In the genomic region with DNA sequence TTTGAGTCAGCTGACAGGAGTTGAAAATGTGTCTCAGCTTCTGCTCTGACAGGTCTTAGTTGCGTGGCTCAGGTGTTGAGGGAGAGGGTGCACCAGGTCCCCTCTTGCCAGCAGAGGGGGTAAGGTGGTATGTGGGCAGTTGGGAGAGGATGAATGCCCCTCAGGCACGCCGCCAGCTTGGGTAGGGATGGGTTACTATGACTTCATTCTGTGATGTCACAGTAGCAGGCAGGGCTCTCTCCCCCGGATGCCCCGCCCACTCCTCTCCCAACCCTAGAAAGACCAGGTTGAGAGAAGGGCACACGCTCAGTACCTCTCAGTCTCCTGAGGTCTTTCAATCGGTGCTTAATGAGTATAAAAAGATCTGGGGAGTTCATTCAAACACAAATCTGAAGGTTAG, we compare ENCODE assay signal across 13 mouse cellular contexts. TPM values are rescaled to one million over a fixed set of nuclear protein-coding genes. Genes with fewer than 3 reads are reported as not detected.
DNase-seq lines count a peak whose midpoint lies in the region; ATAC-seq and TF ChIP-seq lines count a peak whose summit lies in the region.
"Had no signal": no experiment of that assay in that cellular context is flagged by ENCODE, and none has a peak within 500 bp of the region (broad histone marks: within the 10 kb centered on the region; RNA-seq: fewer than 3 reads in every experiment).

A gene (minus strand): TSS at position 199 of the 400 bp plus-strand sequence.

- H3K36me3 ChIP-seq in hindbrain, postnatal 0 days (ENCODE audit: insufficient read depth, low read length), result no peaks in the 10 kb centered on the region
- no peaks in the 10 kb centered on the region for H3K36me3 ChIP-seq in hindbrain, embryonic 14.5 days (replicated peaks; ENCODE audit: control insufficient read depth, insufficient read depth)
- no peaks in the 10 kb centered on the region for H3K36me3 ChIP-seq in embryonic facial prominence, embryonic 15.5 days
- H3K36me3 ChIP-seq: limb, embryonic 15.5 days had no signal

- H3K4me3 ChIP-seq in hindbrain, postnatal 0 days (ENCODE audit: low read length), result no peak within 1 kb of the TSS
- H3K4me3 ChIP-seq in hindbrain, embryonic 14.5 days (replicated peaks; ENCODE audit: low read length), result no peak within 1 kb of the TSS
- no peak within 1 kb of the TSS for H3K4me3 ChIP-seq in embryonic facial prominence, embryonic 15.5 days (replicated peaks)

- H3K27ac ChIP-seq in hindbrain, postnatal 0 days, result no peak within 1 kb of the TSS
- no peak within 1 kb of the TSS for H3K27ac ChIP-seq in hindbrain, embryonic 14.5 days
- 0 out of 2 replicates have a peak within 1 kb of the TSS, but pooled peaks have one; percentile 86 for H3K27ac ChIP-seq in embryonic facial prominence, embryonic 15.5 days (replicated peaks)

- no peak within 1 kb of the TSS for H3K4me2 ChIP-seq in hindbrain, postnatal 0 days (ENCODE audit: low read depth, low read length)
- H3K4me2 ChIP-seq in hindbrain, embryonic 14.5 days (replicated peaks), result no peak within 1 kb of the TSS
- no peak within 1 kb of the TSS for H3K4me2 ChIP-seq in embryonic facial prominence, embryonic 15.5 days (replicated peaks)

- no peaks in the 10 kb centered on the region for H3K9me3 ChIP-seq in hindbrain, postnatal 0 days (ENCODE audit: low read length)
- no peaks in the 10 kb centered on the region for H3K9me3 ChIP-seq in hindbrain, embryonic 14.5 days (ENCODE audit: control insufficient read depth, low read length)
- H3K9me3 ChIP-seq in embryonic facial prominence, embryonic 15.5 days (replicated peaks), result no peaks in the 10 kb centered on the region
- H3K9me3 ChIP-seq: limb, embryonic 15.5 days had no signal

- H3K4me1 ChIP-seq in hindbrain, postnatal 0 days (ENCODE audit: insufficient read depth, low read length), result peaks cover 14% of the 10 kb centered on the region; the same call in 1 of the 2 replicates
- peaks cover 20% of the 10 kb centered on the region for H3K4me1 ChIP-seq in hindbrain, embryonic 14.5 days (replicated peaks; ENCODE audit: control insufficient read depth, insufficient read depth, low read length)
- H3K4me1 ChIP-seq in embryonic facial prominence, embryonic 15.5 days, result peaks cover 35% of the 10 kb centered on the region

- 83% methylated on average over 7 of the region's 7 CpGs for WGBS in hindbrain, postnatal 0 days
- 82% methylated on average over 7 of the region's 7 CpGs for WGBS in hindbrain, embryonic 14.5 days
- WGBS in embryonic facial prominence, embryonic 15.5 days, result 81% methylated on average over 7 of the region's 7 CpGs

- no peak within 1 kb of the TSS for H3K9ac ChIP-seq in hindbrain, postnatal 0 days (replicated peaks; ENCODE audit: low read length)
- H3K9ac ChIP-seq in hindbrain, embryonic 14.5 days, result no peak within 1 kb of the TSS
- H3K9ac ChIP-seq in embryonic facial prominence, embryonic 15.5 days, result no peak within 1 kb of the TSS
- H3K9ac ChIP-seq: limb, embryonic 15.5 days had no signal

- DNase-seq in hindbrain, postnatal 0 days (ENCODE audit: low spot score), result no peak
- no peak for DNase-seq in hindbrain, embryonic 14.5 days (ENCODE audit: low spot score)
- DNase-seq in retina, postnatal 1 day, result peak; percentile 21
- DNase-seq in retina, embryonic 14.5 days (ENCODE audit: low spot score), result no peak
- DNase-seq in ovary, postnatal 10 days (ENCODE audit: low spot score), result no peak
- DNase-seq: cerebellum, adult 2 months; kidney, postnatal 36 days had no signal

- no peak for TF ChIP-seq CTCF in hindbrain, postnatal 0 days (IDR thresholded peaks at IDR 0.05; ENCODE audit: low read depth)

- peak; percentile 27; the same call in 1 of the 2 replicates for ATAC-seq in hindbrain, postnatal 0 days
- ATAC-seq in hindbrain, embryonic 14.5 days (ENCODE audit: low FRiP score), result no peak
- no peak for ATAC-seq in embryonic facial prominence, embryonic 15.5 days (ENCODE audit: insufficient number of reproducible peaks, low FRiP score, low TSS enrichment, low read depth)
- ATAC-seq in megakaryocyte-erythroid progenitor cell, adult 5-6 weeks (replicated peaks; ENCODE audit: low FRiP score, low TSS enrichment, poor library complexity, severe bottlenecking), result no peak
- ATAC-seq: forebrain, embryonic 16.5 days had no signal

- no peaks in the 10 kb centered on the region for H3K27me3 ChIP-seq in hindbrain, postnatal 0 days (ENCODE audit: insufficient read depth, low read length)
- no peaks in the 10 kb centered on the region for H3K27me3 ChIP-seq in hindbrain, embryonic 14.5 days (ENCODE audit: control insufficient read depth, insufficient read depth, low read length)
- no peaks in the 10 kb centered on the region for H3K27me3 ChIP-seq in embryonic facial prominence, embryonic 15.5 days
- H3K27me3 ChIP-seq: limb, embryonic 15.5 days had no signal

RNA-seq across cellular contexts. Expression of the gene that starts here (rescaled TPM):
- total RNA-seq in hindbrain, postnatal 0 days (2014; rRNA removed), result 1.1 TPM in 1 of 2 replicates, not detected in the other
- polyA plus RNA-seq in hindbrain, postnatal 0 days (2015; fragmentation: Nextera tagmentation; extraction: Ambion mirVana), result 0.18 and 0.31 TPM in 2 replicates
- polyA plus RNA-seq in hindbrain, embryonic 14.5 days (2014; fragmentation: Nextera tagmentation; extraction: Ambion mirVana), result 0.15 and 0.31 TPM in 2 replicates
- 2.1 and 2.6 TPM in 2 replicates for polyA plus RNA-seq in embryonic facial prominence, embryonic 15.5 days (2015; fragmentation: Nextera tagmentation; extraction: Ambion mirVana)
- total RNA-seq in megakaryocyte-erythroid progenitor cell, adult 5-6 weeks (2014; fragmentation: Nextera tagmentation), result not detected in 2 replicates
- not detected in 2 replicates for total RNA-seq in megakaryocyte-erythroid progenitor cell, adult 5-6 weeks (2017)
- total RNA-seq: granulocyte monocyte progenitor cell, adult 5-6 weeks; megakaryocyte progenitor cell, adult 5-6 weeks had no signal
